Mouse (Mus musculus): Measurements from ENCODE around the gene Pigk.

The Pigk gene

GRCm38 (mm10) chr3:152861450-152861849 lies 147.6 kb downstream of the Pigk start:
- no peak for DNase-seq

GRCm38 (mm10) chr3:152861978-152862377 lies 148.1 kb downstream of the Pigk start:
- DNase-seq = no peak

- no peak for DNase-seq
Measured at GRCm38 (mm10) chr3:152866035-152866965, 152.4 kb downstream of the Pigk start.

- DNase-seq = no peak
Measured at GRCm38 (mm10) chr3:152867654-152868525, 154.0 kb downstream of the Pigk start.

GRCm38 (mm10) chr3:152872054-152872453 lies 158.2 kb downstream of the Pigk start:
- no peak for DNase-seq

GRCm38 (mm10) chr3:152872596-152872995 lies 158.7 kb downstream of the Pigk start:
- DNase-seq = no peak

GRCm38 (mm10) chr3:152874431-152875355 lies 160.8 kb downstream of the Pigk start:
- DNase-seq = no peak

GRCm38 (mm10) chr3:152875723-152876290 lies 161.9 kb downstream of the Pigk start:
- DNase-seq = no peak

GRCm38 (mm10) chr3:152880121-152880835 lies 166.4 kb downstream of the Pigk start:
- DNase-seq = no peak

GRCm38 (mm10) chr3:152881706-152882105 lies 167.8 kb downstream of the Pigk start:
- no peak for DNase-seq

GRCm38 (mm10) chr3:152883556-152883955 lies 169.7 kb downstream of the Pigk start:
- DNase-seq = no peak

GRCm38 (mm10) chr3:152886749-152887148 lies 172.8 kb downstream of the Pigk start:
- DNase-seq = no peak

- no peak for DNase-seq
Measured at GRCm38 (mm10) chr3:152888116-152888515, 174.2 kb downstream of the Pigk start.

- DNase-seq = no peak
Measured at GRCm38 (mm10) chr3:152894935-152895334, 181.0 kb downstream of the Pigk start.

GRCm38 (mm10) chr3:152896111-152896510 lies 182.2 kb downstream of the Pigk start:
- no peak for DNase-seq

GRCm38 (mm10) chr3:152897196-152897595 lies 183.3 kb downstream of the Pigk start:
- DNase-seq = no peak

- DNase-seq = no peak
Measured at GRCm38 (mm10) chr3:152898906-152899305, 185.0 kb downstream of the Pigk start.

- no peak for DNase-seq
Measured at GRCm38 (mm10) chr3:152905026-152905425, 191.1 kb downstream of the Pigk start.

GRCm38 (mm10) chr3:152905800-152906199 lies 191.9 kb downstream of the Pigk start:
- no peak for DNase-seq

GRCm38 (mm10) chr3:152907087-152907486 lies 193.2 kb downstream of the Pigk start:
- no peak for DNase-seq

GRCm38 (mm10) chr3:152907683-152908082 lies 193.8 kb downstream of the Pigk start:
- DNase-seq = no peak
